Mouse (Mus musculus): ENCODE measurements around the gene Gm4305. TPM values are rescaled to one million over a fixed set of nuclear protein-coding genes. Genes with fewer than 3 reads are reported as not detected.
"Not testable (repeated sequence)": the region's sequence is repeated elsewhere in the genome, so short reads cannot be mapped to it uniquely, and the experiment has no call there.

The Gm4305 gene
- not detected for polyA plus RNA-seq (2017; shearing (Covaris generic))

DNA sequence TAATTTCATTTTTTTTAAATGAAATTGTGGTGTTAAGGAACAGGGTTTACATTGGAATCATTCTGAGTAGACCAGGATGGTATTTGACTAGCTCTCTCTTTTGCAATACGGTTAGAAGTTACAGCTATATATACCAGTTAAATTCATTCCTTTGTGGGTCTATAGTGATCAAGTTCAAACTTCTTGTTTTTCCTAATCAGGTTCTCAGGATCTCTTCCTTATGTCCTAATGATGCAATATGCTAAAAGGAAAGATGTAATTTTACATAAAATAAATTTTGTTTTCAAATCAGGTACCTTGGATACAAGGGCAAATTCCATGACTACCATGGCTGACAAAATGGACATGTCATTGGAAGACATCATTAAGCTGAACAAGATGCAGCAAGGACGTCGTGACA is at the start of gene Gm4305:
Gm4305 (plus strand) TSS at position 301 of the 400 bp plus-strand sequence.
- not testable (repeated sequence) for ATAC-seq

DNA sequence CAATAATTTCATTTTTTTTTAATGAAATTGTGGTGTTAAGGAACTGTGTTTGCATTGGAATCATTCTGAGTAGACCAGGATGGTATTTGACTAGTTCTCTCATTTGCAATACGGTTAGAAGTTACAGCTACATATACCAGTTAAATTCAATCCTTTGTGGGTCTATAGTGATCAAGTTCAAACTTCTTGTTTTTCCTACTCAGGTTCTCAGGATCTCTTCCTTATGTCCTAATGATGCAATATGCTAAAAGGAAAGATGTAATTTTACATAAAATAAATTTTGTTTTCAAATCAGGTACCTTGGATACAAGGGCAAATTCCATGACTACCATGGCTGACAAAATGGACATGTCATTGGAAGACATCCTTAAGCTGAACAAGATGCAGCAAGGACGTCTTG is 15.5 kb upstream of the Gm4305 start, which contains the start of gene Gm4301:
Gm4301 (plus strand) TSS at position 301 of the 400 bp plus-strand sequence.
- ATAC-seq: not testable (repeated sequence)

DNA sequence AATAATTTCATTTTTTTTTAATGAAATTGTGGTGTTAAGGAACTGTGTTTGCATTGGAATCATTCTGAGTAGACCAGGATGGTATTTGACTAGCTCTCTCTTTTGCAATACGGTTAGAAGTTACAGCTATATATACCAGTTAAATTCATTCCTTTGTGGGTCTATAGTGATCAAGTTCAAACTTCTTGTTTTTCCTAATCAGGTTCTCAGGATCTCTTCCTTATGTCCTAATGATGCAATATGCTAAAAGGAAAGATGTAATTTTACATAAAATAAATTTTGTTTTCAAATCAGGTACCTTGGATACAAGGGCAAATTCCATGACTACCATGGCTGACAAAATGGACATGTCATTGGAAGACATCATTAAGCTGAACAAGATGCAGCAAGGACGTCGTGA is 10.4 kb upstream of the Gm4305 start, which contains the start of gene Gm4302:
Gm4302 (plus strand) TSS at position 301 of the 400 bp plus-strand sequence.
- ATAC-seq: not testable (repeated sequence)

DNA sequence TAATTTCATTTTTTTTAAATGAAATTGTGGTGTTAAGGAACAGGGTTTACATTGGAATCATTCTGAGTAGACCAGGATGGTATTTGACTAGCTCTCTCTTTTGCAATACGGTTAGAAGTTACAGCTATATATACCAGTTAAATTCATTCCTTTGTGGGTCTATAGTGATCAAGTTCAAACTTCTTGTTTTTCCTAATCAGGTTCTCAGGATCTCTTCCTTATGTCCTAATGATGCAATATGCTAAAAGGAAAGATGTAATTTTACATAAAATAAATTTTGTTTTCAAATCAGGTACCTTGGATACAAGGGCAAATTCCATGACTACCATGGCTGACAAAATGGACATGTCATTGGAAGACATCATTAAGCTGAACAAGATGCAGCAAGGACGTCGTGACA is 5.2 kb upstream of the Gm4305 start, which contains the start of gene Gm4303:
Gm4303 (plus strand) TSS at position 301 of the 400 bp plus-strand sequence.
- ATAC-seq: not testable (repeated sequence)

DNA sequence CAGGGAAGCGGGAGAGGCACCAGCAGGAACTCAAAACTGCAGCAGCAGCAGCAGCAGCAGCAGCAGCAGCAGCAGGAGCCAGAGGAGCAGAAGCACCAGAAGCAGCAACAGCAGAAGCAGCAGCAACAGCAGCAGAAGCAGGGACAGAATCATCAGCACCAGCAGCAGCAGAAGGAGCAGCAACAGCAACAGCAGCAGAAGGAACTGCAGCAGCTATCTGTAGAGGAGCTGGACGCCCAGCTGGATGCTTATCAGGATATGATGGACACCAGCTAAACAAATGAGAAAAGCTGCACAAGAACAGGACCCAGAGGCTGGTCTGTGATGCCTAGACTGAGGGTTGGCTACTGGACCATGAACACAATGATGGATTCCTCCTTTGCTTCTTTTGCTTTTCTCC is 5.9 kb downstream of the Gm4305 start:
- not testable (repeated sequence) for ATAC-seq

DNA sequence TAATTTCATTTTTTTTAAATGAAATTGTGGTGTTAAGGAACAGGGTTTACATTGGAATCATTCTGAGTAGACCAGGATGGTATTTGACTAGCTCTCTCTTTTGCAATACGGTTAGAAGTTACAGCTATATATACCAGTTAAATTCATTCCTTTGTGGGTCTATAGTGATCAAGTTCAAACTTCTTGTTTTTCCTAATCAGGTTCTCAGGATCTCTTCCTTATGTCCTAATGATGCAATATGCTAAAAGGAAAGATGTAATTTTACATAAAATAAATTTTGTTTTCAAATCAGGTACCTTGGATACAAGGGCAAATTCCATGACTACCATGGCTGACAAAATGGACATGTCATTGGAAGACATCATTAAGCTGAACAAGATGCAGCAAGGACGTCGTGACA is 10.1 kb downstream of the Gm4305 start, which contains the start of gene Gm4307:
Gm4307 (plus strand) TSS at position 301 of the 400 bp plus-strand sequence.
- ATAC-seq: not testable (repeated sequence)

DNA sequence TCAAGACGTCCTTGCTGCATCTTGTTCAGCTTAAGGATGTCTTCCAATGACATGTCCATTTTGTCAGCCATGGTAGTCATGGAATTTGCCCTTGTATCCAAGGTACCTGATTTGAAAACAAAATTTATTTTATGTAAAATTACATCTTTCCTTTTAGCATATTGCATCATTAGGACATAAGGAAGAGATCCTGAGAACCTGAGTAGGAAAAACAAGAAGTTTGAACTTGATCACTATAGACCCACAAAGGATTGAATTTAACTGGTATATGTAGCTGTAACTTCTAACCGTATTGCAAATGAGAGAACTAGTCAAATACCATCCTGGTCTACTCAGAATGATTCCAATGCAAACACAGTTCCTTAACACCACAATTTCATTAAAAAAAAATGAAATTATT is 31.6 kb downstream of the Gm4305 start, which contains the start of gene Gm4312:
Gm4312 (minus strand) TSS at position 101 of the 400 bp plus-strand sequence.
- ATAC-seq: not testable (repeated sequence)

Other genes with a start within 250 kb of the Gm4305 start
- gene Gm4301, start 15.4 kb upstream of the Gm4305 start, polyA plus RNA-seq (2017; shearing (Covaris generic)): not detected
- gene Gm4302, start 10.3 kb upstream of the Gm4305 start, polyA plus RNA-seq (2017; shearing (Covaris generic)): not detected
- gene Gm4303, start 5.1 kb upstream of the Gm4305 start, polyA plus RNA-seq (2017; shearing (Covaris generic)): not detected
- gene Gm4307, start 10.2 kb downstream of the Gm4305 start, polyA plus RNA-seq (2017; shearing (Covaris generic)): not detected
- not detected for gene Gm4312, start 31.5 kb downstream of the Gm4305 start, polyA plus RNA-seq (2017; shearing (Covaris generic))
- 1 to 10 TPM; 1.2 to 4.0 TPM for gene Tmtc3, start 136.3 kb downstream of the Gm4305 start, polyA plus RNA-seq (2017; shearing (Covaris generic))
- gene Cep290, start 136.5 kb downstream of the Gm4305 start, polyA plus RNA-seq (2017; shearing (Covaris generic)): 1 to 10 TPM; 3.9 to 7.2 TPM
- gene 4930430F08Rik, start 239.3 kb downstream of the Gm4305 start, polyA plus RNA-seq (2017; shearing (Covaris generic)): 10 to 100 TPM; 11.3 to 14.5 TPM
- not detected for gene 1700017N19Rik, start 239.4 kb downstream of the Gm4305 start, polyA plus RNA-seq (2017; shearing (Covaris generic))